25 mouse cellular contexts compared by ENCODE assay signal in genomic region chr11:47139867-47140266, GRCm38 (mm10).
A peak's percentile ranks its signal among the peaks of the same experiment; 100 is the strongest.
DNase-seq lines count a peak whose midpoint lies in the region; ATAC-seq and TF ChIP-seq lines count a peak whose summit lies in the region.
"Had no signal": no experiment of that assay in that cellular context is flagged by ENCODE, and none has a peak within 500 bp of the region (broad histone marks: within the 10 kb centered on the region; RNA-seq: fewer than 3 reads in every experiment).

No protein-coding gene starts in this region.

- no peak for TF ChIP-seq CTCF in layer of hippocampus, adult 2 months (conservative IDR thresholded peaks at IDR 0.05)
- no peak for TF ChIP-seq CTCF in intestine, postnatal 0 days (IDR thresholded peaks at IDR 0.05; ENCODE audit: low read depth)

- no peaks in the 10 kb centered on the region for H3K4me1 ChIP-seq in intestine, embryonic 15.5 days (replicated peaks)
- no peaks in the 10 kb centered on the region for H3K4me1 ChIP-seq in intestine, postnatal 0 days (replicated peaks; ENCODE audit: control insufficient read depth, insufficient read depth, low read length)
- no peaks in the 10 kb centered on the region for H3K4me1 ChIP-seq in heart, embryonic 11.5 days (ENCODE audit: control insufficient read depth, insufficient read depth, low read length)
- H3K4me1 ChIP-seq: heart, embryonic 12.5 days; heart, embryonic 15.5 days; hindbrain, embryonic 10.5 days; hindbrain, embryonic 13.5 days had no signal

- DNase-seq in layer of hippocampus, adult 2 months (ENCODE audit: low spot score in 2 of 2): no peak
- no peak for DNase-seq in layer of hippocampus, postnatal 36 days
- no peak for DNase-seq in MN1 (ENCODE audit: low spot score)
- DNase-seq: adrenal gland, adult 8-10 months; adrenal gland, postnatal 25 days; cerebellum, adult 18-20 months; cerebellum, adult 9-10 months; cerebellum, postnatal 14 days; forebrain, postnatal 0 days; gastrocnemius, adult 2 months; gastrocnemius, postnatal 14 days; heart, adult 11 months; heart, postnatal 10 days; heart, postnatal 36 days had no signal

- H3K36me3 ChIP-seq in intestine, embryonic 15.5 days: no peaks in the 10 kb centered on the region
- no peaks in the 10 kb centered on the region for H3K36me3 ChIP-seq in intestine, postnatal 0 days (ENCODE audit: control insufficient read depth, insufficient read depth)
- no peaks in the 10 kb centered on the region for H3K36me3 ChIP-seq in heart, embryonic 11.5 days (ENCODE audit: control insufficient read depth, insufficient read depth, low read length)
- H3K36me3 ChIP-seq: heart, embryonic 12.5 days; heart, embryonic 15.5 days; hindbrain, embryonic 10.5 days; hindbrain, embryonic 13.5 days had no signal

- H3K27me3 ChIP-seq in intestine, embryonic 15.5 days (replicated peaks): no peaks in the 10 kb centered on the region
- no peaks in the 10 kb centered on the region for H3K27me3 ChIP-seq in intestine, postnatal 0 days (replicated peaks; ENCODE audit: control insufficient read depth, insufficient read depth, low read length)
- H3K27me3 ChIP-seq in heart, embryonic 11.5 days (ENCODE audit: control insufficient read depth, insufficient read depth, low read length): no peaks in the 10 kb centered on the region
- H3K27me3 ChIP-seq: heart, embryonic 12.5 days; heart, embryonic 15.5 days; hindbrain, embryonic 13.5 days had no signal

- no peak overlapping the region for H3K9ac ChIP-seq in intestine, embryonic 15.5 days
- H3K9ac ChIP-seq in intestine, postnatal 0 days (ENCODE audit: low read depth, low read length): no peak overlapping the region
- H3K9ac ChIP-seq in heart, embryonic 11.5 days (ENCODE audit: low read depth, low read length): no peak overlapping the region
- H3K9ac ChIP-seq: forebrain, postnatal 0 days; heart, embryonic 12.5 days; heart, embryonic 15.5 days; hindbrain, embryonic 13.5 days had no signal

- peak; percentile 49; the same call in 1 of the 2 replicates for ATAC-seq in intestine, embryonic 15.5 days
- ATAC-seq in intestine, postnatal 0 days: peak; percentile 56; the same call in 1 of the 2 replicates
- no peak for ATAC-seq in heart, embryonic 11.5 days (replicated peaks; ENCODE audit: insufficient number of reproducible peaks, low FRiP score, low TSS enrichment)
- ATAC-seq: activated CD4-positive, CD25-positive, alpha-beta regulatory T cell, adult 4 months; CD4-positive, CD25-positive, alpha-beta regulatory T cell, adult 4 months; forebrain, embryonic 14.5 days; forebrain, postnatal 0 days; hindbrain, embryonic 16.5 days had no signal

- no peak overlapping the region for H3K4me3 ChIP-seq in layer of hippocampus, adult 2 months
- H3K4me3 ChIP-seq in intestine, embryonic 15.5 days (replicated peaks): no peak overlapping the region
- H3K4me3 ChIP-seq in intestine, postnatal 0 days (ENCODE audit: low read depth, low read length): no peak overlapping the region
- H3K4me3 ChIP-seq in heart, embryonic 11.5 days (ENCODE audit: low read depth, low read length): no peak overlapping the region
- H3K4me3 ChIP-seq: gastrocnemius, adult 2 months; heart, embryonic 12.5 days; heart, embryonic 15.5 days; hindbrain, embryonic 10.5 days; hindbrain, embryonic 13.5 days had no signal

- H3K9me3 ChIP-seq in intestine, embryonic 15.5 days: no peaks in the 10 kb centered on the region
- H3K9me3 ChIP-seq in intestine, postnatal 0 days (ENCODE audit: control insufficient read depth): no peaks in the 10 kb centered on the region
- H3K9me3 ChIP-seq in heart, embryonic 11.5 days (replicated peaks; ENCODE audit: control insufficient read depth, low read length): no peaks in the 10 kb centered on the region
- H3K9me3 ChIP-seq: heart, embryonic 12.5 days; heart, embryonic 15.5 days; hindbrain, embryonic 10.5 days; hindbrain, embryonic 13.5 days had no signal

- H3K4me2 ChIP-seq in intestine, embryonic 15.5 days (replicated peaks): no peak overlapping the region
- no peak overlapping the region for H3K4me2 ChIP-seq in intestine, postnatal 0 days (replicated peaks; ENCODE audit: low read depth)
- H3K4me2 ChIP-seq in heart, embryonic 11.5 days: no peak overlapping the region
- H3K4me2 ChIP-seq: heart, embryonic 12.5 days; heart, embryonic 15.5 days; hindbrain, embryonic 13.5 days had no signal

- 79% methylated on average over 2 of the region's 2 CpGs for WGBS in intestine, embryonic 15.5 days
- WGBS in intestine, postnatal 0 days: 62% methylated on average over 2 of the region's 2 CpGs
- WGBS in heart, embryonic 11.5 days (ENCODE audit: insufficient replicate concordance): 84% methylated on average over 2 of the region's 2 CpGs

- H3K27ac ChIP-seq in layer of hippocampus, adult 2 months: 0 out of 2 replicates have a peak overlapping the region, but pooled peaks have one; percentile 6
- no peak overlapping the region for H3K27ac ChIP-seq in intestine, embryonic 15.5 days
- no peak overlapping the region for H3K27ac ChIP-seq in intestine, postnatal 0 days (ENCODE audit: low read depth, low read length)
- no peak overlapping the region for H3K27ac ChIP-seq in heart, embryonic 11.5 days (ENCODE audit: low read depth, low read length)
- H3K27ac ChIP-seq: gastrocnemius, adult 2 months; heart, embryonic 15.5 days; hindbrain, embryonic 10.5 days; hindbrain, embryonic 13.5 days had no signal
